Mouse (Mus musculus) ovary, postnatal 10 days (tissue): Measurements from ENCODE around the gene Zfp12.
A peak's percentile ranks its signal among the peaks of the same experiment; 100 is the strongest.
"Not testable (repeated sequence)": the region's sequence is repeated elsewhere in the genome, so short reads cannot be mapped to it uniquely, and the experiment has no call there.

Source experiments
- DNase-seq: peaks from one replicate; pipeline ENCODE4 v3.0.0; 2022; ENCODE audit warnings: low spot score

Gene Zfp12

DNA sequence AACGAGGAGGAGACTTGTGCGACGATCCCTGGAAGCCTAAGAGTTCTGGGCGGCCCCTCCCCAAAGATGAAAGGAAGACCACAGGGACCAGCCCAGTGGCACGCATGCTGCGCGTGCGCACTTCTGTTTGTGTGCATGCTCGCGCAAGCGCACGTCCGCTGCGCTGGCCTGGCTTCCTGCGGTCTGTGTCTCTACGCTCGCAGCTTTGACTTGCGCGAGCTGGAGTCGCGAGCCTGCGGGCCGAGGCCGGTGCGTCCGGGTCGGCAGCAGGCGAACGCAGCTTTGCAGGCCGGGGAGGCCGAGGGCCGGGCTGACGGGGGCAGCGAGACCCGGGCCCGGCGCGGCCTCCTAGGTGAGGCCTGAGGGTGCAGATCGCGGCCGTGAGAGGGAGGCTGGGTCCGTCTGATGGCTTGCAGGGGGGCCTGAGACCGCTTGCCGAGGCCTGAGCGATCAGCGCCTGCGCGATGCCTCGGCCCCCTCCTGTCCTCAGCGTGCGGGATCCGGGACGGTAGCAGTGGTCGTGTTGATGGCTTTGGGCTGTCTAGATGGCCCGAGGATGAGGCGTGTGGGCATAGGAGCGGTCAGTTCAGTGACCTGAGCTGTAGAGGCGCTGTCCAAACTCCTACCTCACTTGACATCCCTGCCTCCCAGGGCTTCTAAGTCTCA lies at the start of gene Zfp12:
Gene Zfp12 (plus strand): TSS at position 136 of the 666 bp plus-strand sequence.
- DNase-seq: peak; percentile 78

DNA sequence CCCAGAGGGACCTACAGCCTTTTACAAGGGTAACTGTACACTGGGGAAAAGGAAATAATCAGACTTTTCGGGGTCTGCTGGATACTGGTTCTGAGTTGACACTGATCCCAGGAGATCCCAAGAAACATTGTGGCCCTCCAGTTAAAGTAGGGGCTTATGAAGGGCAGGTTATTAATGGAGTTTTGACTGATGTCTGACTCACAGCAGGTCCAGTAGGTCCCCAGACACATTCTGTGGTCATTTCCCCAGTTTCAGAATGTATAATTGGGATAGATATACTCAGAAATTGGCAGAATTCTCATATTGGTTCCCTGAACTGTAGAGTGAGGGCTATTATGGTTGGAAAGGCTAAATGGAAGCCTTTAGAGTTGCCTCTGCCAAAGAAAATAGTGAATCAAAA lies 46.9 kb upstream of the Zfp12 start:
- DNase-seq: not testable (repeated sequence)

DNA sequence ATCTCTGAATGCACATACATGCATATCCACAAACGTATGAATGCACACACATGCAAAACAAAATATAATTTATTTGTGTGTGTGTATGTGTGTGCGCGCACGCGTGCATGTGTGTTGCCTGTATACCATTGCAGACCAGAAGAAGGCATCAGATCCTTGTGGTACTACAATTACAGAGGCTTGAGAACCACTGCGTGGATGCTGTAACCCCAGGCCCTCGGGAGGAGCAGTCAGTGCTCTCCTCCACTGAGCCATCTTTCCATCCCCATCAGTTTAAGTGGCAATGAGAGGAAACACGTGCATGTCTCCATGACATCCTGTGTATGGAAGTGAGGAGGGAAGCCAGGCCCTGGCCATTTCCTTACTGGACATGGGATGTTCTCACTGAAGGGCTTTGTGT lies 42.2 kb upstream of the Zfp12 start:
- no peak for DNase-seq

DNA sequence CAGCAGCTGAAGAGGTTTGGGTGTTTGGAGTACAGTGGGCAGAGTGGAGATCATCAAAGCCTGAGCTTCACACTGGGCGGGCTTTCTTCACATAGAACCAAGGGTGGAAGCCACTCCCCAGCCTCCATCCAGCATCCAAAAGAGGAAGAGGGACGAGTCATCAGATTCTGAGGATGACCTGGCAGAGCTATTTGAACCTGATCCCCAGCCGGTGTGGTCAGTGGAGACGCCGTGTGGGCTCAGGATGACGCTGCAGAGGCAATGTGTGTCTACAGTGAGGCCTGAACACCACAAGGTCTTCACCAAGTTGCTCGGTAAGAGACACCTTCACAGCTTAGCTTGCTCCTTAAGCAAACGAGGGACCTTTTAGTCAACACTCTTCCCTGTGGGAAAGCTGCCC lies 40.2 kb upstream of the Zfp12 start:
- not testable (repeated sequence) for DNase-seq

DNA sequence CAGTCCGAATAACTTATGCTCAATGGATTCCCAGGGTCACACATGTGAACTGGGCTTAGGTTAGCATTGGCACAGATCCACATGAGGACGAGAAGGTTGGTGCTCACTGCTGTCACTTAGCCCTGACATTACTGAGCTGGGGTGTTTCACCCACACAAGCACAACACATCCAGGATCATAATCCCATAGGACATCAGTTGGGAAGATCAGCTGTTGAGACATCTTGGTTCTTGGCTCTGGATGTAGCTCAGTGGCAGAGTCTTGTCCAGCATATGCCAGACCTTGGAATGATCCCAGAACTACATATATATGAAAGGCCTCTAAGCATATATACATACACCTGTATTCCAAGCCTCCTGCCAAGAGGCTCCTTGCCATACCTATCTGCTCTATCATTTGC lies 39.8 kb upstream of the Zfp12 start:
- DNase-seq: no peak

DNA sequence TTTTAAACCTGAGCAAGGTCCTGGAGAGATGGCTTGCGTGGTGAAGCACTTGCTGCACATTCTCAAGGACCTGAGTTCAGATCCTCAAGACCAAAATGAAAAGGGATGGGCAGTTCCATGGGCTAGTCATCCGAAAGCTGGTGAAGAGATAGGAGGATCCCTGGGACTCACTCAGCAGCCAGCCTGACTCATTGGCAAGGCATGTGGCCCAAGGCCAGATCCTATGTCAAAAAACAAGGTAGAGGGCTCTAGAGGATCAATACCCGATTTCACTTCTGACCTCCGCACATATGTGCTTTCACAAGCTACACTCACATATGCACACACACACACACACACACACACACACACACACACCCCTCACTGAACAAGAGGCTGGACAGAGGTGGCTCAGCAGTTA lies 38.5 kb upstream of the Zfp12 start:
- no peak for DNase-seq

DNA sequence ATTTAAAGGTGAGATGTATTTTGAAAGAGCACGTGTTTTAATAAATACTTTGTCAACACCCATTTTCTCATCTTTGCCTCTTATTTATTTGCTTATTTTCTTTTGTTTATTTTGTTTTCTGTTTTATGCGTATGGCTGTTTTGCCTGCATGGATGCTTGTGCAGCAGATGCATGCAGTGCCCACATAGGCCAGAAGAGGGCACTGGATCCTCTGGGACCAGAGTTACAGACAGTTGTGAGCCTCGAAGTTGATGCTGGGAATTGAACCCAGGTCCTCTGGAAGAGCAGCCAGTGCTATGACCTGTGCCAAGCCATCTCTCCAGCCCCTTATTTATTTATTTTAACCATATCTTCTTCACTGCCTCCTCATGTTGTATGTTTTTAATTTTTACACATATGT lies 29.9 kb upstream of the Zfp12 start:
- DNase-seq: no peak

DNA sequence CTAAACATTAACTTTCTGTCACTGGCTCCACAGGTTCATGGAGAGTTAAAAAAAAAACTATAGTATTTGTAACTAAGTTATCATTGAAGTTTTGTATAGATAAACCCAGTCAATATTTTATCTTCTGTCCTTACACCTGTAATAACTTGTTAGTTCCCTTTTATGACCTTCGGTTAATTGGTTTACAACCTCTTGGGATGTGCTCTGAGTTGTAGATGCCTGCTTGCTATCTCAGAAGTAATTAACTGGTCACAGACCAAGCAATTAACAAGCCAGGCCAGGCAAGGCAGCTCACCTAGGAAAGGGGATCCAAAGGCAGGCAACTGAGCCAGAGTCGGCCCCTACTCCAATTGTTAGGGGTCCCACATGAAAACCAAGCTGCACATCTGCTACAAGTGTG lies 21.1 kb upstream of the Zfp12 start:
- no peak for DNase-seq

DNA sequence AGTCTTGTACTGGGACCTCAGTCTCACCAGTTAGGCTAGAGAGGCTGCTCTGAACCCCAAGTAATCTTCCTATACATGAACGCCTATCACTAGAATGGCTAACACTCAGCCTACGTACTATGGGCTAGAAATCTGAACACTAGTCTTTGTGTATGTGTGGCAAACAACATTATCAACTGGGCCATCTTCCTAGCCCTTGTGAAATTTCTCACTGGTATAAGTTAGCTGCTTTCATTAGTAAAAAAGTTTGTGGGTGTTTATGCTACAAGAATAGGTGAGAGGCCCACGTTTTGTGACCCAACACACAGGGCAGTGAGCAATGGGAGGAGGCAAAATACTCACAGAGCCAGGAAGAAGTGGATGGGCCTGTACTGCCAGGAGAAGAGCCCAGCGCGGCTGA lies 14.0 kb upstream of the Zfp12 start:
- DNase-seq: no peak

DNA sequence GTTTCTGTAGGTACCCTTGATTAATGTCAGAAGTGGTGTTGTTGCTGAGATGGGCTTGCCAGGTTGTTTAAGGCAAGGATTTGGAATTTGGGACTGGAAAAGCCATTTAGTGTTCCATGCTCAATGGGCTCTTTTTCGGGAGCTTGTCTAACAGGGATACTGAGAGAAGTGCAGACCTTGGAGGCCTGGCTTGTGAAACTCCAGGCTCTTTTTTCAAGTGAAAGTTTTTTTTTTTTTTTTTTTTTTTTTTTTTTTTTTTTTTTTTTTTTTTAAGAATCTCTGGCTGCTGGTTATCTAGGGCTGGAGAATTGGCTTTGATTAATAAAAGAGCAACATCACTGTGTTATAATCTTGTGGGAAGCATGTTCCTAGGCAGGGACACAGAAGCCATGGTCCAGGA lies 12.7 kb upstream of the Zfp12 start:
- no peak for DNase-seq

DNA sequence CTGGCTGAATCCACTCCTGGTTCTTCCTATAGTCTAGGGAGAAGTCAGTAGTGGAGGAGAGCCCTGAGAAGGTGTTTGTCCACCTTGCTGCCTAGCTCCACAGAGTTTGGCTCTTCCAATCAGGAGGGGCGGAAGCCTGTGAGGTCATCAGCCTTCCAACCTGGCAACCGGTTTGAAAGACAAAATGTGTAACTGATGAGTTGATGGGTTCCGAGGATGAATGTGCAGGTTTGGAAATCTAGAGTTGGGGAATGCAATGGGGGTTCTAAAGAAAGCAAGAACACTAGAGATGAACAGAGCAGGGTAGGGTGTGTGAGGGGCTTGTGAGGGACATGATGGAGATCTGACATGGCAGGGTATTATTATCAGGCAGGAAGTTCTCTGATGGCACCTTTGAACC lies 8.2 kb upstream of the Zfp12 start, which contains the start of gene Spdye4a:
Gene Spdye4a (minus strand): TSS at position 101 of the 400 bp plus-strand sequence.
- DNase-seq: no peak

DNA sequence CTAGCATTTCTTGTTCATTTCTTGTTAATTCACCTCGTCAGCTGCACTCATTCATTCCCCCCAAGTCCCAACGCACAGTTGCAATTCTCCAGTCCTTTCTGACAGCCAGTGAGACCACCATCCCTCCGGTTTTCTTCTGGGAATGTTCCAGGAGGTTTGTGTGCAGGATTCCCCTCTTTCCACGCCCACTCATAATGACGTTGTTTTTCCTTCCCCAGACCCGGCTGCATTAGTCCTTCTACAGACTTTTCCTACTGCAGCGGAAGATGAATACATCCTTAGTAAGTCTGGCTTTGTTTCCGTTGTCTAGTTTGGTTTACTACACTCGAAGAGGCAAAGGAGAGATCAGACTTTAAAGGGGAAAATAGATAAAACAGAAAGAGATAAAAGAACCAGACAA lies 1.1 kb downstream of the Zfp12 start:
- DNase-seq: no peak

DNA sequence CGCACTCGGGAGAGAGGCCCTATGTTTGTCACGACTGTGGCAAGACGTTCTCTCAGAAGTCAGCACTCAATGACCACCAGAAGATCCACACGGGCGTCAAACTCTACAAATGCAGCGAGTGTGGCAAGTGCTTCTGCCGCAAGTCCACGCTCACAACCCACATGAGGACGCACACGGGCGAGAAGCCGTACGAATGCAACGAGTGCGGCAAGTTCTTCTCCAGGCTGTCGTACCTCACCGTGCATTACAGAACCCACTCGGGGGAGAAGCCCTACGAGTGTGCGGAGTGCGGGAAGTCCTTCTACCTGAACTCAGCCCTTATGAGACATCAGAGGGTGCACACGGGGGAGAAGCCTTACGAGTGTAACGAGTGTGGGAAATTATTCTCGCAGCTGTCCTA lies 10.0 kb downstream of the Zfp12 start:
- no peak for DNase-seq

DNA sequence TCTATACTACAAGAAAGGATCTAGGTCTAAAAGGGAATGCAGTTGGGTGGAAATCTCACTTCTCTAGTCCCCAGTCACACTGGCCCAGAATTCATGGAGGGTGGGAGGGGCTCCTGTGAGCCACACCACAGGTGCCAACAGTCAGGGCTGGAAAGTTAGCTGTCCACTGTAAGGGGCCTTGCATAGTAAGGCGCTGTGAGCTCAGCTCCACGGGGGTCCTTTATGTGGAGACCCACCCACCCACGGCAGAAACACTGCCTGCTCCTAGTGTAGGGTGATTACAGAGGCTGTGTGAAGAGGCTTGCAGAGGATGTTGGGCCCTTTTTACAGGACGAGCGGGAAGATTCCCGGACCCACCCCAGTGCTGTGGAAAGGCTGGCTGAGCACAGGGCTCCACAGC lies 17.1 kb downstream of the Zfp12 start:
- no peak for DNase-seq

DNA sequence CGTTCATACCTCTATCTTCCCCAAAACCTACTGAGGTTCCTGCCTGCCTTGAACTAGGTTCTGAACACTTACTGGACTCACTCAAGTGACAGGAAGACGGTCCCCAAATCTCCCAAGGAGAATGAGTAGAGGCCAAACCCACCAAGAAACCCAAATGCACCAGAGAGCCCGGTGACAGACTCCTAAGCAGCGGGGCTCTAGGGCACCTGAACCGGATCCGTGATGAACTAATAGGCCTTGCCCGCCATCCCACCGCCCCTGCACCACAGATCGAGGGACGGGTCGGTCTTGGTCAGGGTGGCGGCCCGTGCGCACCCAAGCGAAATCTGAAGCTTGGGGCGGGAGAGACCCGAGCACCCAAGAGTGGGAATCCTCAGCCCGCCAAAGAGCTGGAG lies 17.8 kb downstream of the Zfp12 start:
- no peak for DNase-seq

DNA sequence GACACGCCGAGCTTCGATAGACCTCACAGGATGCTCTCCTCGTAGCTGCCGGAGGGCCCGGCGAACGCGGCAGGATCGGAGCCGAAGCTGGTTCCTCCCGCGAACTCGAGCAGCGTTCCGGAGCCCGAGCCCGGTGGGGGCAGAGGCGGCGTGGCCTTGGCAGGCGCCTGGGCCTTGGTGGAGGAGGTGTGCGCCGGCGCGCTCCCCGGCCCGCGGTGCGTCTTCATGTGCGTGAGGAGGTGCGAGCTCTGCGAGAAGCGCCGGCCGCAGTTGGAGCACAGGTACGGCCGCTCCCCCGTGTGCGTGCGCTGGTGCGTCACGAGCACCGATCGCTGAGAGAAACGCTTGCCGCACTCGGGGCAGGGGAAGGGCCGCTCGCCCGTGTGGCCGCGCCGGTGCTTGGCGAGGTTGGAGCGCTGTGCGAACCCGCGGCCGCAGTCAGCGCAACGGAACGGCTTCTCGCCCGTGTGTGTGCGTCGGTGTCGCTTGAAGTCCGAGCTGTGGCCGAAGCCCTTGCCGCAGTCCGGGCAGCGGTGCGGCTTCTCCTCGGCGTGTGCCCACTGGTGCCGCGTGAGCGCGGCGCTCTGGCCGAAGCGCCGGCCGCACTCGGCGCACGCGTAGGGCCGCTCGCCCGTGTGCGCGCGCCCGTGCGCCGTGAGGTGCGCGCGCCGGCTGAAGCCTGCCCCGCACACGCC lies 18.4 kb downstream of the Zfp12 start:
- no peak for DNase-seq

DNA sequence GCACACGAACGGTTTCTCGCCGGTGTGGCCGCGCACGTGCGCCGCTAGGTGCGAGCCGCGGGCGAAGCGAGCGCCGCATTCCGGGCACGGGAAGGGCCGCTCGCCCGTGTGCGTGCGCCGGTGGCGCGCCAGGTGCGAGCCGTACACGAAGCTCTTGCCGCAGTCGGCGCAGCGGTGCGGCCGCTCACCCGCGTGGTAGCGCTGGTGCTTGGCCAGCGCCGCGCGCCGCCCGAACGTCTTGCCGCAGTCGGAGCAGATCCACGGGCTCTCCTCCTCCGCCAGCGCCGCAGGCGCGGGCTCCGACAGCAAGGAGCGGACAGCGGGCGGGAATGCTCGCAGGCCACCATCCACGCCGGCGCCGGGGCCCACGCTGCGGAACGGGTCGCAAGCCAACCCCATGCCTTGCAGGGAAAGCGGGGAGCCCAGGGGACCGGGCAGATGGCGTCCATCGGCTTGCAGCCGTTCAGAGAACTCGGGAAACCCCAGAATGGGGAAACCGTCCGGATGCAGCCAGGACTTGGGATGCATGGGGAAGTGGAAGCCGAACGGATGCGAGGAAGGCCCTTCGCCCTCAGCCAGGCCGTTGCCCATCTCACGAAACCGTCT lies 19.0 kb downstream of the Zfp12 start:
- no peak for DNase-seq

DNA sequence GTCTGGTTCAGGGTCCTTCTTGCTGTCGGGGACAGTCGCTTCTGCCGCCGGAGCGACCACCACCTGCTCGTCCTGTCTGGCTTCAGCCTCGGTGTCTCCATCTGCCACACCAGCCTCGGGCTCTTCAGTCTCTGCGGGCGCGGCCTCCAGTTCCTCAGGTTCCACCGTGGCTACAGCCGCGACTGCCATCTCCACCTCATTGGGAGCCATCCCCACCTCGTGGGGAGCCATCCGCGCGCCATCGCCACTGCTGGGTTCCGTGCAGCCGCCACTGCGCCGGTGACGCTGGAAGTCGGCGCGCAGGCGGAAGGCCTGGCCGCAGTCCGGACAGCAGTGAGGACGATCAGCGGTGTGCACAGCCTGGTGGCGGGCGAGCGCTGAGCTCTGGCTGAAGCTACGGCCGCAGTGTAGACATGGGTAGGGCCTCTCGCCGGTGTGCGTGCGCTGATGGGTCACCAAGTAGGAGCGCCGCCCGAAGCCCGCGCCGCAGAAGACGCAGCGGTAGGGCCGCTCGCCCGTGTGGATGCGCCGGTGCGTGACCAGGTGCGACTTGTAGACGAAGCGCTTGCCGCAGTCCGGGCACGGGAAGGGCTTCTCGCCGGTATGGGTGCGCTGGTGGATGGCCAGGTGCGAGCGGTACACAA lies 19.6 kb downstream of the Zfp12 start:
- no peak for DNase-seq

DNA sequence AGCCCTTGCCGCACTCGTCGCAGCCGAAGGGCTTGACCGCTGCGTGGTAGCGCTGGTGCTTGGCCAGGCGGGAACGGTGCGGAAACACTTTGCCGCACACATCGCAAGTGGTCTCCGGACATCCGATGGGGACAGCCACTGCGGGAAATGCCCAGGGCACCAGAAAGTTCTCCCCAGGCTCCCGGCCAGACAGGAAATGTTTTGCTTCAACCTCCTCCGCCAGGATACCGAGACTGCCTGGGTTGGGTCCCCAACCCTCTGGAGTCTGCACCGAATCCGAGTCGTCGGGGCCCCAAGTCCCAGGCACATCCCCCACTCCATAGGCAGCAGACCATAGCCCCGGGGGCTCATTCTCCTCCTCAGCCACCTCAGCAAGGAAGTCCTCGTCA lies 20.2 kb downstream of the Zfp12 start:
- DNase-seq: no peak

DNA sequence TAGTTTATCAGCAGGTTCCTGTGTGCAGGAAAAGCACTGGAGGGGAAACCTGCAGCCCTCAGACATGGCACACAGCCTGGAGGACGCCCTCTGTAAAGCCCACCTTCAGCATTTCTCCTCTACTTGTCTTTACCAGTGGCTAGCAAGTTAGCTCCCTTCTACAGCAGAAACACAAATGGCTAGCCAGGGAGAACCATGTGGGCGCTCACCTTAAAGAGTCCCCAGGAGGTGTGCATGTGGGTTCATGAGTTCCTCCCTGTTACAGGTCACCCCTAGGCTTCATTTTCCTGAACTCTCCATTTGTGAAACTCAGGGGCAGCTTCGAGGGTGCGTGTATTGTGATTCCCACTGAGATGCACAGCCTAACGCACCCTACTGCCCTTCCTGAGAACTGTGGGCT lies 20.8 kb downstream of the Zfp12 start:
- no peak for DNase-seq

DNA sequence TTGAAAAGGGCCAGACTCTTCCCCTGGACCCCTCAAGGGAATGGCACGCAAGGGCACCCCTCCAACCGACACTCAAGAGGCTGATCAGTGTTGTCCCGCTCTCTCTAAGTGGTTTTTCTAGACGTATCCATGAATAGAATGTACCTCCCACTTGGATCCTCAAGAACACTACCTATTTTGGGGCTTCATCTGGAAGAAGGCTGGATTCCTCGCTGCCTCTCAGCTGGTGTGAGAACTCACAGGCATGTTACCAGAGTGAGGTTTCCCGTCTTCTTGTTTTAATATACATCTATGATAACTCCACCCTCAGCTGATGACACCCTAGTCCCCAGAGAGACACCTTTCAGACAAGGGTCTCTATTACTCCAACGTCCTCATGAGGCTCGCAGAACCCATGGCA lies 26.7 kb downstream of the Zfp12 start:
- no peak for DNase-seq

DNA sequence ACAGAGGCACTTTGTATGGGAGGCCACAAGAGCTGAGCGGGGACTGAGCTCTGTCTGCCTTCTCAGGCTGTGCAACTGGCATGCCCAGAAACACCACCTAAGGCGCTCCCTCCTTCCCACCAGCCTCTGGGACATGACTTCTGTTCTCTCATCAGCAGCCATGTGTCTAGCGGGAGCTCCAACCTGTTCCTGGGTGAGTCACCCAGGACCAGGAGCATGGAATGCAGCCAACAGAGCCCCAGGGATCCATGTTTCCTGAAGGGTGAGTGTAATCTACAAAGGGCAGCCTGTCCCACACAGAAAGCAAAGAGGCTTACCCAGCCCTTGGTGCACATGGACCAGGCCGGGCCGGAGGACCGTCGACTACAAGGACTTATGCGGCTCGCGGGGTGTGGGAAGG lies 29.7 kb downstream of the Zfp12 start:
- DNase-seq: no peak

DNA sequence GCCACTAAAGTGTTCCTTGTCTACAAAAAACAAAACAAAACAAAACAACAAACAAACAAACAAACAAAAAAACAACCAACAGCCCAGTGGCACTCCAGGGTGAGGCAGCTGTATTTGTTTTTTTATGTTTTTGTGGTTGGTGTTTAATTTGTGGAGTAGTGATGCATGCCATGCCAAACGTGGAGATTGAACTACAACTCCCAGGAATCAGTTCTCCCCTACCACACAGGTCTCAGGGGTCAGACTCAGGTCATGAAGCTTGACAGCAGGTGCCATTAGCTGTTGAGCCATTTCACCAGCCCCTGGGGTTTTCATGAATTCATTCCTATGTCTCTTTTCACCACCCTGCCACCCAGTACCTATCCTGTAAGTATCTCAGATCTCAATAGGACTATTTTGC lies 30.4 kb downstream of the Zfp12 start:
- DNase-seq: no peak
